Mouse (Mus musculus): ENCODE data around the gene Vwce. TPM values are rescaled to one million over a fixed set of nuclear protein-coding genes. Genes with fewer than 3 reads are reported as not detected.

Vwce gene
- polyA plus RNA-seq (2012; rRNA removed): 5.5 and 11.3 TPM in 2 replicates

DNA sequence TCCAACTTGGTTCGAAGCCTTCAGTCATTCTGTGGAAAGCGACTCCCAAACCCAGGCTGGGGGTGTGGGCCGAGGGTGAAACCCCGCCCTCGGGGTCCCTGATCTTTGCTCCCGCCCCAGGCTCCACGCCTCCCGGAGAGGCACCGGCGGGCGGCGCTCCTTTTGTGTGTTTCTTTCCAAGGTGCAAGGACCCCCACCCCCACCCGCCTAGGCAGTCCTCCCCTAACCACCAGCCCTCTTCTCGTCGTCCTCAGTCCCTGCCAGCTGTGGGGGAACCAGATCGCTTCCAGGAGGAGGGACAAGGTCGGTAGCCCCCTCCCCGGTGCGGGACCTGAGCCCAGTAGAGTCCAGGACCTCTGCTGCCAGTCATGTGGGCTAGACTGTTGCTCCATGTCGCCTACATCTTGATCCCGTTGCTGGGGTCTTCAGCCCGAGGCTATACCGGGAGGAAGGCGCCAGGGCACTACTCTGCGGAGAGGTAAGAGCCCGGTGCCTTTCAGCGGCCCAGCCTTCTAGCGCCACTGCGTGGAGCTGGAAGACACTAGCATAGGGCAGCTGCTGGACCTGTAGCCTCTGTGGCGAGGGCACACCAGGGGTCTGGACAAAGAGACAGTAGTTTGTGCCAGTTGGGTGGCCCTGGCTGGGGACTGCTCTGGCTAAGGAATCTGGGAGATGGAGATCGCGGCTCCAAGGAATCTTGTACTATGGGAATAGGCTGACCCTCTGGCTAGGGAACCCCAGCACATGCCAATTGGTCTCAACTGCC is at the start of gene Vwce:
Gene Vwce, plus strand, starts transcription at position 108 of the 766 bp plus-strand sequence.
- Histone ChIP-seq H3K4me3 (ENCODE audit: low read depth, low read length) (peak within 1 kb of the TSS; percentile 70), H3K4me1 (ENCODE audit: control insufficient read depth, insufficient read depth, insufficient read length, low read length) (peaks cover 20% of the 10 kb centered on the region), H3K27me3 (ENCODE audit: control insufficient read depth, insufficient read depth, low read length) (no peaks in the 10 kb centered on the region), H3K36me3 (ENCODE audit: control insufficient read depth, insufficient read depth, low read length) (peaks cover 5% of the 10 kb centered on the region), H3K27ac (ENCODE audit: insufficient read depth, low read depth, low read length) (peak within 1 kb of the TSS; percentile 62)
- no peak for TF ChIP-seq POLR2A (IDR thresholded peaks at IDR 0.05; ENCODE audit: low read depth, low read length)
- peak; percentile 28; the same call in 1 of the 2 replicates for TF ChIP-seq CTCF (IDR thresholded peaks at IDR 0.05; ENCODE audit: extremely low read depth, insufficient read length, insufficient replicate concordance, low read depth, low read length)
- WGBS: 2% methylated on average over 32 of the region's 32 CpGs

GRCm38 (mm10) chr19:10585112-10585511 is 48.9 kb upstream of the Vwce start:
- Histone ChIP-seq H3K27ac (ENCODE audit: insufficient read depth, low read depth, low read length) (no peak overlapping the region; the same call in 1 of the 2 replicates), H3K36me3 (ENCODE audit: control insufficient read depth, insufficient read depth, low read length) (peaks cover 25% of the 10 kb centered on the region), H3K27me3 (ENCODE audit: control insufficient read depth, insufficient read depth, low read length) (no peaks in the 10 kb centered on the region), H3K4me1 (ENCODE audit: control insufficient read depth, insufficient read depth, insufficient read length, low read length) (peaks cover 3% of the 10 kb centered on the region; the same call in 1 of the 2 replicates), H3K4me3 (ENCODE audit: low read depth, low read length) (no peak overlapping the region)
- 30% methylated on average over 8 of the region's 8 CpGs for WGBS
- TF ChIP-seq CTCF (IDR thresholded peaks at IDR 0.05; ENCODE audit: extremely low read depth, insufficient read length, insufficient replicate concordance, low read depth, low read length): no peak
- no peak for TF ChIP-seq POLR2A (IDR thresholded peaks at IDR 0.05; ENCODE audit: low read depth, low read length)

- Histone ChIP-seq H3K27me3 (ENCODE audit: control insufficient read depth, insufficient read depth, low read length) (no peaks in the 10 kb centered on the region), H3K36me3 (ENCODE audit: control insufficient read depth, insufficient read depth, low read length) (peaks cover 26% of the 10 kb centered on the region), H3K4me1 (ENCODE audit: control insufficient read depth, insufficient read depth, insufficient read length, low read length) (peaks cover 3% of the 10 kb centered on the region; the same call in 1 of the 2 replicates), H3K27ac (ENCODE audit: insufficient read depth, low read depth, low read length) (no peak overlapping the region), H3K4me3 (ENCODE audit: low read depth, low read length) (no peak overlapping the region)
- TF ChIP-seq CTCF (IDR thresholded peaks at IDR 0.05; ENCODE audit: extremely low read depth, insufficient read length, insufficient replicate concordance, low read depth, low read length) (no peak), POLR2A (IDR thresholded peaks at IDR 0.05; ENCODE audit: low read depth, low read length) (no peak)
- 89% methylated on average over 8 of the region's 8 CpGs for WGBS
Measured at GRCm38 (mm10) chr19:10587231-10587630, 46.8 kb upstream of the Vwce start.

DNA sequence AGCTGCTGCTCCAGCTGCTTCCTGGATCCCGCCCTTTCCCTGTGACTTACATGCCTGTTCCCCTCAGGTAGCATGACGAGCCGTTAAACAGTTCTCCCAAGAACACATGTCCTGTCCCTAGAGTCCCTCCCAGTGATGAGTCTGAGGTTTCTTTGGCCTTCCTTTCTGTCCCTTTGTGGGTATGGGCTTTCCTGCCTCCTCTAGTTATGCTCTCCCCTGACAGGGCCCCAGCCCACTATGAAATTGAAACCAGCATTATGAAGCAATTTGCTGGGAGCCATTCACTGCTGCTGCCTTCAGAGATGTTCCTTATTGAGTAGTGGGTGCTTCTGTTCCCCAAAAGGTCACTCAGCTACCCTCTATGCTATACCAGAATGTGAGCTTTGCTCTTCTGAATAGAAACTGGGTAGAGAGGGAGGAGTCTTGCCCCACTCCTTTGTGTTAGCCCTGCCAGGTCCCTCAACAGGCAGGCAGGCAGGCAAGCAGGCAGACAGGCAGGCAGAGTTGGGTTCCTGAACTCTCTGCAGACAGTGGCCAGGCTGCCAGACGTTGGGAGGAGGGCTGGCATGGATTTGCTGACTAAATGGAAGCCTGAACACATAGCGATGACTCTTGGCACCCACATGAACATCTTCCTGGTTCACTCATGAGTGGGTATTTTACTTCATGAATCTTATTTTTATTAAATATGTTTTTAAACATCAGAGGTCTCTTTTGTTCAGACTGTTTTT is 44.7 kb upstream of the Vwce start:
- WGBS: 65% methylated on average over 5 of the region's 5 CpGs
- Histone ChIP-seq H3K27ac (ENCODE audit: insufficient read depth, low read depth, low read length) (no peak overlapping the region), H3K27me3 (ENCODE audit: control insufficient read depth, insufficient read depth, low read length) (no peaks in the 10 kb centered on the region), H3K4me1 (ENCODE audit: control insufficient read depth, insufficient read depth, insufficient read length, low read length) (peaks cover 3% of the 10 kb centered on the region; the same call in 1 of the 2 replicates), H3K36me3 (ENCODE audit: control insufficient read depth, insufficient read depth, low read length) (peaks cover 42% of the 10 kb centered on the region), H3K4me3 (ENCODE audit: low read depth, low read length) (no peak overlapping the region)
- TF ChIP-seq CTCF (IDR thresholded peaks at IDR 0.05; ENCODE audit: extremely low read depth, insufficient read length, insufficient replicate concordance, low read depth, low read length) (no peak), POLR2A (IDR thresholded peaks at IDR 0.05; ENCODE audit: low read depth, low read length) (no peak)

DNA sequence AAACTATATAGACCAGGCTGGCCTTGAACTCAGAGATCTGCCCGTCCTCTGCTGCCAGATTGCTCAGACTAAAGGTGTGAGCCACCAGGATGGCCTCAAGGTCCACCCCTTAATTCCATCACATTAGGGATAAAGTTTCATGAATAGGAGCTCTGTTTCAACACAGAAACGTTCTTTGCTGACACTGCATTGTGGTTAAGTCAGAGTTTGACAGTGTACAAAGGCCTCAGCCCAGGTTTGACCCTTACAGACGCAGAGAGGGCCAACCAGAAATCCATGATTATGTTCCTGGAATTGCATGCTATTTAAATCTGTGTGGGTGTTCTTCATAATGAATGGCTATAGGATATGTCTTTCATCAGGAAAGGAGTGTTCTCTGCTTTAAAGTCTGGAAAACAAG is 43.7 kb upstream of the Vwce start:
- 76% methylated on average over 3 of the region's 3 CpGs for WGBS
- H3K4me1 ChIP-seq (ENCODE audit: control insufficient read depth, insufficient read depth, insufficient read length, low read length): peaks cover under 1% of the 10 kb centered on the region; the same call in 1 of the 2 replicates
- no peak for TF ChIP-seq CTCF (IDR thresholded peaks at IDR 0.05; ENCODE audit: extremely low read depth, insufficient read length, insufficient replicate concordance, low read depth, low read length)
- no peak for TF ChIP-seq POLR2A (IDR thresholded peaks at IDR 0.05; ENCODE audit: low read depth, low read length)
- H3K4me3 ChIP-seq (ENCODE audit: low read depth, low read length): no peak overlapping the region
- H3K36me3 ChIP-seq (ENCODE audit: control insufficient read depth, insufficient read depth, low read length): peaks cover 51% of the 10 kb centered on the region
- no peak overlapping the region for H3K27ac ChIP-seq (ENCODE audit: insufficient read depth, low read depth, low read length)
- no peaks in the 10 kb centered on the region for H3K27me3 ChIP-seq (ENCODE audit: control insufficient read depth, insufficient read depth, low read length)

GRCm38 (mm10) chr19:10591659-10592377 is 42.2 kb upstream of the Vwce start:
- peaks cover 61% of the 10 kb centered on the region for H3K36me3 ChIP-seq (ENCODE audit: control insufficient read depth, insufficient read depth, low read length)
- H3K27ac ChIP-seq (ENCODE audit: insufficient read depth, low read depth, low read length): no peak overlapping the region
- 80% methylated on average over 6 of the region's 6 CpGs for WGBS

More at GRCm38 (mm10) chr19:10591659-10592377, 42.2 kb upstream of the Vwce start:
- Histone ChIP-seq H3K4me3 (ENCODE audit: low read depth, low read length) (no peak overlapping the region), H3K4me1 (ENCODE audit: control insufficient read depth, insufficient read depth, insufficient read length, low read length) (no peaks in the 10 kb centered on the region), H3K27me3 (ENCODE audit: control insufficient read depth, insufficient read depth, low read length) (no peaks in the 10 kb centered on the region)
- TF ChIP-seq POLR2A (IDR thresholded peaks at IDR 0.05; ENCODE audit: low read depth, low read length) (no peak), CTCF (IDR thresholded peaks at IDR 0.05; ENCODE audit: extremely low read depth, insufficient read length, insufficient replicate concordance, low read depth, low read length) (no peak)
